In the genomic region with DNA sequence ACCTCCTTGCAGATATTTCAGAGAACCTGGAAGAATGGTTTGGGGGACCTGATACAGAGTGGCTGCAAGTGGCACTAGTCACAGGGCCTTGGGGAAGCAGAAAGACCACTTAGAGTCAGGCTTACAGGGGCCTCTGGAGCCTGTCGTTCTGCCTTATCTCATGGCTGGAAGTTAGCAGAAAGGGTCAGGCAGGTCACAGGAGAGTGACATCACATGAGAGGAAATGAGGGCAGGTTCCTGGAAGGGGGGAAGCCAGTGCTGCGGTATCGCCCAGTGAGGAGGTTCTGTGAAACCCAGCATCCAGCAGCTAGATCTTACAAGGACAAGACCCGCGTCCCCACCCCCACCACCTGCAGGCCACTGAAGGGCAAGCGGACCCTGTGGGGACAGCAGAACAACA, we compare ENCODE assay signal across 10 mouse cellular contexts. TPM values are rescaled to one million over a fixed set of nuclear protein-coding genes. Genes with fewer than 3 reads are reported as not detected.
DNase-seq lines count a peak whose midpoint lies in the region; ATAC-seq lines count a peak whose summit lies in the region.
"Had no signal": no experiment of that assay in that cellular context is flagged by ENCODE, and none has a peak within 500 bp of the region (broad histone marks: within the 10 kb centered on the region; RNA-seq: fewer than 3 reads in every experiment).

No protein-coding gene starts in this region.

- H3K9ac ChIP-seq in kidney, embryonic 15.5 days: 0 out of 2 replicates have a peak overlapping the region, but pooled peaks have one; percentile 2
- no peak overlapping the region for H3K9ac ChIP-seq in forebrain, embryonic 16.5 days (replicated peaks; ENCODE audit: low read depth, low read length)
- H3K9ac ChIP-seq in forebrain, embryonic 13.5 days: no peak overlapping the region

- H3K9me3 ChIP-seq in kidney, embryonic 15.5 days (replicated peaks): no peaks in the 10 kb centered on the region
- no peaks in the 10 kb centered on the region for H3K9me3 ChIP-seq in megakaryocyte, embryonic 14.5 days
- no peaks in the 10 kb centered on the region for H3K9me3 ChIP-seq in forebrain, embryonic 16.5 days (ENCODE audit: control insufficient read depth, low read length)
- H3K9me3 ChIP-seq in forebrain, embryonic 13.5 days (replicated peaks): no peaks in the 10 kb centered on the region

- WGBS in kidney, embryonic 15.5 days: 67% methylated on average over 6 of the region's 6 CpGs
- WGBS in forebrain, embryonic 16.5 days: 81% methylated on average over 6 of the region's 6 CpGs
- WGBS in forebrain, embryonic 13.5 days: 72% methylated on average over 6 of the region's 6 CpGs

- 0 out of 2 replicates have a peak overlapping the region, but pooled peaks have one; percentile 10 for H3K27ac ChIP-seq in kidney, embryonic 15.5 days
- H3K27ac ChIP-seq in forebrain, embryonic 16.5 days (ENCODE audit: low read length): no peak overlapping the region
- H3K27ac ChIP-seq in forebrain, embryonic 13.5 days: no peak overlapping the region

- H3K4me1 ChIP-seq in kidney, embryonic 15.5 days: peaks cover 20% of the 10 kb centered on the region
- H3K4me1 ChIP-seq in megakaryocyte, embryonic 14.5 days: peaks cover 77% of the 10 kb centered on the region
- H3K4me1 ChIP-seq in forebrain, embryonic 16.5 days (replicated peaks; ENCODE audit: control insufficient read depth, insufficient read depth, low read length): peaks cover 9% of the 10 kb centered on the region
- H3K4me1 ChIP-seq in forebrain, embryonic 13.5 days: 0 out of 2 replicates have a peak, but pooled peaks cover 4% of the 10 kb centered on the region

- no peak for ATAC-seq in kidney, embryonic 15.5 days (replicated peaks; ENCODE audit: low FRiP score)
- no peak for ATAC-seq in forebrain, embryonic 16.5 days
- no peak for ATAC-seq in forebrain, embryonic 13.5 days
- ATAC-seq: Patski had no signal

- no peaks in the 10 kb centered on the region for H3K36me3 ChIP-seq in kidney, embryonic 15.5 days
- no peaks in the 10 kb centered on the region for H3K36me3 ChIP-seq in megakaryocyte, embryonic 14.5 days (replicated peaks; ENCODE audit: low read length)
- no peaks in the 10 kb centered on the region for H3K36me3 ChIP-seq in forebrain, embryonic 16.5 days (ENCODE audit: control insufficient read depth, insufficient read depth)
- H3K36me3 ChIP-seq in forebrain, embryonic 13.5 days (ENCODE audit: poor library complexity, severe bottlenecking): no peaks in the 10 kb centered on the region

- no peak overlapping the region for H3K4me3 ChIP-seq in kidney, embryonic 15.5 days (replicated peaks)
- H3K4me3 ChIP-seq in megakaryocyte, embryonic 14.5 days (replicated peaks): peak overlapping the region; percentile 15
- H3K4me3 ChIP-seq in forebrain, embryonic 16.5 days (replicated peaks; ENCODE audit: low read length): no peak overlapping the region
- no peak overlapping the region for H3K4me3 ChIP-seq in forebrain, embryonic 13.5 days
- H3K4me3 ChIP-seq: erythroblast, embryonic 14.5 days had no signal

- no peak overlapping the region for H3K4me2 ChIP-seq in kidney, embryonic 15.5 days
- H3K4me2 ChIP-seq in forebrain, embryonic 16.5 days (ENCODE audit: low read length): no peak overlapping the region
- H3K4me2 ChIP-seq in forebrain, embryonic 13.5 days: no peak overlapping the region

- no peak for DNase-seq in kidney, adult 11 months
- peak; percentile 28 for DNase-seq in T-cell, adult 2 months (ENCODE audit: low spot score)
- peak; percentile 85 for DNase-seq in induced T-regulatory cell, adult 2 months (ENCODE audit: low read depth)
- DNase-seq in cerebellum, adult 8-10 months: no peak

- no peaks in the 10 kb centered on the region for H3K27me3 ChIP-seq in kidney, embryonic 15.5 days
- H3K27me3 ChIP-seq in megakaryocyte, embryonic 14.5 days (replicated peaks): peaks cover 28% of the 10 kb centered on the region
- H3K27me3 ChIP-seq in forebrain, embryonic 16.5 days (replicated peaks; ENCODE audit: control insufficient read depth, insufficient read depth, low read length): no peaks in the 10 kb centered on the region
- H3K27me3 ChIP-seq in forebrain, embryonic 13.5 days: no peaks in the 10 kb centered on the region
- H3K27me3 ChIP-seq: Patski had no signal

RNA-seq across cellular contexts. Expression of gene Tmprss6, which starts 19.3 kb away (rescaled TPM):
- polyA plus RNA-seq in kidney, embryonic 15.5 days (2015; fragmentation: Nextera tagmentation; extraction: Ambion mirVana): 0.31 and 1.0 TPM in 2 replicates
- polyA plus RNA-seq in megakaryocyte, embryonic 14.5 days (2012; ENCODE audit: insufficient read depth, low replicate concordance): not detected in 2 replicates
- 0.06 and 0.22 TPM in 2 replicates for polyA plus RNA-seq in forebrain, embryonic 16.5 days (2015; fragmentation: Nextera tagmentation; extraction: Ambion mirVana)
- 0.49 TPM in 1 of 2 replicates, not detected in the other for polyA plus RNA-seq in forebrain, embryonic 13.5 days (2015; fragmentation: Nextera tagmentation; extraction: Ambion mirVana)

RNA-seq across cellular contexts. Expression of gene Kctd17, which starts 20.8 kb away (rescaled TPM):
- 40.0 and 45.8 TPM in 2 replicates for polyA plus RNA-seq in kidney, embryonic 15.5 days (2015; fragmentation: Nextera tagmentation; extraction: Ambion mirVana)
- 9.6 TPM in 1 of 2 replicates, not detected in the other for polyA plus RNA-seq in megakaryocyte, embryonic 14.5 days (2012; ENCODE audit: insufficient read depth, low replicate concordance)
- polyA plus RNA-seq in forebrain, embryonic 16.5 days (2015; fragmentation: Nextera tagmentation; extraction: Ambion mirVana): 105 and 141 TPM in 2 replicates
- polyA plus RNA-seq in forebrain, embryonic 13.5 days (2015; fragmentation: Nextera tagmentation; extraction: Ambion mirVana): 84.6 and 104 TPM in 2 replicates

RNA-seq across cellular contexts. Expression of gene Mpst, which starts 42.9 kb away (rescaled TPM):
- polyA plus RNA-seq in kidney, embryonic 15.5 days (2015; fragmentation: Nextera tagmentation; extraction: Ambion mirVana): 3.3 and 4.1 TPM in 2 replicates
- 68.5 and 128 TPM in 2 replicates for polyA plus RNA-seq in megakaryocyte, embryonic 14.5 days (2012; ENCODE audit: insufficient read depth, low replicate concordance)
- polyA plus RNA-seq in forebrain, embryonic 16.5 days (2015; fragmentation: Nextera tagmentation; extraction: Ambion mirVana): 4.4 and 5.0 TPM in 2 replicates
- polyA plus RNA-seq in forebrain, embryonic 13.5 days (2015; fragmentation: Nextera tagmentation; extraction: Ambion mirVana): 2.3 and 3.0 TPM in 2 replicates

RNA-seq across cellular contexts. Expression of gene Tst, which starts 43.4 kb away (rescaled TPM):
- polyA plus RNA-seq in kidney, embryonic 15.5 days (2015; fragmentation: Nextera tagmentation; extraction: Ambion mirVana): 44.3 and 52.1 TPM in 2 replicates
- 1.6 and 6.3 TPM in 2 replicates for polyA plus RNA-seq in megakaryocyte, embryonic 14.5 days (2012; ENCODE audit: insufficient read depth, low replicate concordance)
- 25.1 and 28.4 TPM in 2 replicates for polyA plus RNA-seq in forebrain, embryonic 16.5 days (2015; fragmentation: Nextera tagmentation; extraction: Ambion mirVana)
- polyA plus RNA-seq in forebrain, embryonic 13.5 days (2015; fragmentation: Nextera tagmentation; extraction: Ambion mirVana): 12.0 and 15.9 TPM in 2 replicates

RNA-seq across cellular contexts. Expression of gene Il2rb, which starts 45.9 kb away (rescaled TPM):
- 0.44 and 0.60 TPM in 2 replicates for polyA plus RNA-seq in kidney, embryonic 15.5 days (2015; fragmentation: Nextera tagmentation; extraction: Ambion mirVana)
- not detected in 2 replicates for polyA plus RNA-seq in megakaryocyte, embryonic 14.5 days (2012; ENCODE audit: insufficient read depth, low replicate concordance)
- not detected in 2 replicates for polyA plus RNA-seq in forebrain, embryonic 16.5 days (2015; fragmentation: Nextera tagmentation; extraction: Ambion mirVana)
- polyA plus RNA-seq in forebrain, embryonic 13.5 days (2015; fragmentation: Nextera tagmentation; extraction: Ambion mirVana): not detected in 2 replicates

Comparison
In these comparisons a context has a peak if more than half of its experiments do, and no peak if none do; other contexts are left out.
1. DNase-seq: peak in T-cell, adult 2 months (single experiment) and induced T-regulatory cell, adult 2 months (single experiment); none in kidney, adult 11 months (single experiment) and cerebellum, adult 8-10 months (single experiment).
2. RNA of gene Mpst, which starts 42.9 kb away (polyA plus RNA-seq): 68.5 to 128 TPM in megakaryocyte, embryonic 14.5 days; 4.4 to 5.0 TPM in forebrain, embryonic 16.5 days, 3.3 to 4.1 TPM in kidney, embryonic 15.5 days and 2.3 to 3.0 TPM in forebrain, embryonic 13.5 days; every median in the first group is over 10 times any median in the second.